Mouse (Mus musculus): ENCODE results near the gene Upk2.

- TF ChIP-seq POLR2A (IDR thresholded peaks at IDR 0.05; ENCODE audit: low read depth, low read length) (peak; percentile 15; the same call in 1 of the 2 replicates), CTCF (IDR thresholded peaks at IDR 0.05; ENCODE audit: extremely low read depth, insufficient read length, insufficient replicate concordance, low read depth, low read length) (no peak)
Observed at GRCm38 (mm10) chr9:44490086-44490967, 35.6 kb upstream of the Upk2 start.
